Mouse (Mus musculus) neural tube, embryonic 10.5 days (tissue): Measurements from ENCODE around the gene Tssc4.

Experiments used
- DNase-seq: peaks from one replicate; pipeline ENCODE4 v3.0.0-alpha.2; 2017; ENCODE audit warnings: low spot score; ENCODE audit errors: extremely low spot score

The Tssc4 gene

GRCm38 (mm10) chr7:143109696-143110095 is 40.6 kb downstream of the Tssc4 start:
- no peak for DNase-seq

GRCm38 (mm10) chr7:143110803-143111202 is 41.8 kb downstream of the Tssc4 start:
- DNase-seq = no peak

DNA sequence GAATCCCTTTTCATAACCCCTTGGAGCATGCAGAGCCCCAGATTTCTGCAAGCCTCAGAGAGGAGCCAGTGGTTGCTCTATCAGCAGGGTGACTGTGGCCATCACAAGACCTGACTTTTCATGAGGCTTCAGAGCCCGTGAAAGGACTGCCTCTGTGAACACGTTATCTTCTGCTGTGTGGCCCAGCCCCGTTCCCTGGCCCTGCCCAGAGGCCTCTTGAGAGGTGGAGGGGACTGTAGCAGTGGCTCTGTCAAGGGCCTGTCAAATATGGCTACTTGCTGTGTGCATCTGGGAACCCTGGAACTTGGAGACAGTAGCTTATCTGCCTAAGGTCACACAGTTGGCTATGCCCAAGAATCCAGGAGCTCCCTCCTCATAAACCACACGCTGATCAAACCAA is 42.7 kb downstream of the Tssc4 start:
- no peak for DNase-seq

DNA sequence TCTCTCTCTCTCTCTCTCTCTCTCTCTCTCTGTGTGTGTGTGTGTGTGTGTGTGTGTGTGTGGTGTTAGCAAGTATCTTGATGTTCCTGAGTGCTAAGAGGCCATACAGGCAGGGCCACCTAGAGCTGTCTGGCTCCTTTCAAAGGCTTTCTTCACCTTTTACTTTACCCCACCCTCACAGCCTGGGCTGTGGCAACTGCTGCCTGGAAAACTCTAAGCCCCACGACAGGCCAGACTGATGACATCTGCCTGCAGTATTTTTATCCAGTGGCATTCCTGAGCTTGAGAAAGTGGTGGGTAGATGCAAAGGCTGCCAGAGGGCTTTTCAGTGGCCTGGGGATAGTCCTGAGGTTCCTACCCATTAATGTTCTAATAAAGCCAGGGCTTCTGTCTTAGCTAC is 43.3 kb downstream of the Tssc4 start:
- no peak for DNase-seq

DNA sequence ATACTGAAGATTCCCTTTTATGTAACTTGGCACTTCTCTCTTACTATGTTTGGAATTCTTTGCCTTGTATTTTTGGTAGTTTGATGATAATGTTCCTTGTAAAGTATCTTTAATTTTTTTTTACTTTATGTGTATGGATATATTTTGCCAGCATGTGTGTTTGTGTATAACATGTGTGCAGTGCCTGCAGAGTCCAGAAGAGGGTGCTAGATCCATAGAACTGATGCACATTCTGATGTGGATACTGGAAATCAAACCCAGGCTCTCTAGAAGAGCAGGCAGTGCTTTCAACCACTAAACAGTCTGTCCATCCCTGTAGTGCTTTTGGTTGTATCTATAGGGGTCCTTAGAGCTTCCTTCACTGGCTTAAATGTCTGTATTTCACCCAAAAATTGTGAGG is 45.7 kb downstream of the Tssc4 start:
- DNase-seq = no peak

DNA sequence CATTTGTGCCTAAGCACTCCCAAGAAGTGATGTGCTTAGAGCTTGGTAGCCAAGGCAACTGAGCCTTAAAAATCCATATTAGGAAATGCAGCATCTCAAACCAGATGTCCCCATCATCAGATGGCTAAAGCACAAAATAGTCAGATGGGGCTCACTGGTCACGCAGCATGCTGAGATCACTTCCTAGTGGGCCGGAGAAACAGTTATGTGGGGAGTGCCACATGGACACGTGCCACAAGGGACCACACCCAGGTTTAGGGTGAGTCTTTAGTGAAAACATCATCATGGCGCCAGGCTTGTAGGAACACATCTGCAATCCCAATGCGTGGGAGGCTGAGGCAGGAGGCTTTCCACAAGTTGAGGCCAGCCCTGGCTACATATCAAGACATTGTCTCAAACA is 47.5 kb downstream of the Tssc4 start:
- DNase-seq = no peak

DNA sequence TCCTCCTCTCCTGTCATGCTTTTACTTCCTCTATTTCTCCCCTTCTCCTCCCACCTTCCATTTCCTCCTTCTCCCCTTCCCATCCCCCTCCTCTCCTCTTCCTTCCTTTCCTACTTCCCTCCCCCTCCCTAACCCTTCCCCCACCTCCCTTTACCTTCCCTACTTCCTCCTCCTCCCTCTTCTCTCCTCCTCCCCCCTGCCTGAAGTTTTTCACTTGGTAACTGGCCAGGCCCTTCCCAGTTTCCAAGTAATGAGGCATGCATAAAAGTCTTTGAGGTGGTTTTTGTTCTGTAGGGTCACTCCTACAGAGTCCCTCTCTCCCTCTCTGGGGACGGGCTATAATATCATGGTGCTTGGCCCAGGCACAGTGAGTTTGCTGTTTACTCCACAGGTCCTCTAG is 50.4 kb downstream of the Tssc4 start:
- DNase-seq = no peak

DNA sequence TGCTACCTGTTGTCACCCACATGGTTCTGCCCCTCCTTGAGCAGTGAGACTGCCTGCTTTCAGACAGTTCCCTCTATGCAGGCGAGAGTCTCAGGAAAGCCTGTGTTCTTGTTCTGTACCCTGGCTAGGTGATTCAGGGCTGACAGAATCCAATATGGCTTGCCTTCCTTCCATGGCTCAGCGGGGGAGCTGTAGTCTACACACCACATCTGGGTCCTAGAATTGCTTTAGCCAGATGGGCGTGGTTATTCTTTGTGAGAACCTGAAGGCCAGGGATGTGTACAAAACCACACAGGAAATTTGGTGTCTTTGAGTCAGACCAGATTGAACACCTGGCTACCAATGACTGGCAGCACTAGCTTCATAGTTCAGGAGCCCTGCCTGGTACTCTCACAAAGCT is 50.8 kb downstream of the Tssc4 start:
- no peak for DNase-seq
